Mouse (Mus musculus): ENCODE measurements around the gene Usp51.
A peak's percentile ranks its signal among the peaks of the same experiment; 100 is the strongest.
"Not testable (repeated sequence)": the region's sequence is repeated elsewhere in the genome, so short reads cannot be mapped to it uniquely, and the experiment has no call there.

Gene Usp51

DNA sequence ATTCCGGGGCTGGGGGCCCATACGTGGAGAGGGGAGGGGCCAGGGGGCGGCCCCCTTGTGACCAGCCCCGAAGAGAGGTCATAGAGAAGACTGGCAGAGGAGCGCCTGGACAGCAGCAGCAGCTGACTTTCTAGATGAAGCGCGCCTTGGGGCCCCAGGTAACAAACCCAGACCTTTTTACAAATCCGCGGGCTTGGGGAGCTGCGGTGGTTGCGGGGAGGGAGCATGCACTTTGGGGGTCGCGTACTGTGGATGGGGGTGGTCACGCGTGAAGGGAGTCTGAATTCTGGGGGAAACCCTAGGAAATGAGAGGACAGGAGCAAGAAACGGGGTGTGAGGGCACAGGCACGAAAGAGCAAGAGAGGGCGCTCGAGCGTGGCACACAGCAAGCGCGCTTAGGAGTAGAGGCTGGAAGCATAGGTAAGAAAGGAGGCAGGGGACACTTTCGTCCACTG is at the start of gene Usp51:
TSS of gene Usp51 (plus strand) at position 83 of the 455 bp plus-strand sequence.
- DNase-seq (ENCODE audit: low read depth): no peak

DNA sequence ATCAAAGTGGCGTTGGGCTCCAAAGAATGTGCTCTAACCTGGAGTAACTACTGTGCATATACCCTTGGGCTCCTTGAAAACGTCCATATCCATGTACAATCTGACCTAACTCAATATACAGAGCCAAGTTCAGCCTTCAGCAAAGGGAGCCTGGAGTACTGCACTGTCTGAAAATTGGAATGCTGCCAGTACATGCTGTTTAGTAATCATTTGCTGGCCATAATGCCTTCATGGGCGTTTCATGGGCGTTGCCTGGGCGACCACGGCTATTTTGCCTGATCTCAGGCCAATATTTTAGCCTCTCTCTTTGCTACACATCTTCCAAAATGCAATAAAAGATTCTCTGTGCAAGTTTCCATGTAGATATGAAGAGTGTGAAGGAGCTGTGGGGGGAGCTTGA is 36.7 kb upstream of the Usp51 start:
- DNase-seq (ENCODE audit: low read depth): no peak

DNA sequence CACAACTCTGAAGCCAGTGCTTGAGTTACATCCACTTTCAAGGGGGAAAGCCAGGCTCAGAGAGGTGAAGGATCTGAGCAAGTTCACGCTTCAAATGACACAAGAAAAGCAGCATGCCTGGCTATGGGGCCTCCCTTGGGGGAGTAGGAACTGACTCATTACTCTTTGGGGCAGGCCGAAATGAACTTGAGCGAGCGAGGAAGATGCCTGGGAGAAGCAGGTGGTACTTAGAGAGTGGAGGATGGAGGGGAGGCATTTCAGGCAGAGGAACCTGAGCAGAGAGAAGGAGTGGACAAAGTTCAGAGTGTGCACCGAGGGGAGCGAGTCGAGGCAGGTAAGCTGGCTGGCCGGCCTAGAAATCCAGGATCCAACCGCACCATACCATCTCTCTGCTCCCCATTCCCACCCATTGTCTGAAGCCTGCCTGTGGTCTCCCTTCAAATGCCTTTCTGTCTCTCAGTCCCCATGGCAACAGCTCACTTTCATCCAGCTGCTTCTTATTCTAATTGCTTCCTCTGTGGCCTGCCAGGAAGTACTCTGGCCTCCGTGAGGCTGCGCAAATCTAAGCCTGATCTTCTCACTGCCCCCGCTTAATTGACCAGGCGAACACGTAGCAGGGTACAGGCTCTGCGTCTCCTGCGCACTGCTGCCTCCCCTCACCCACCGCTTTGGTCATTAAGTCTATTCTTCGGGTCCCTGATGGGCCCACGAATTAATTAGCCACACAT is 32.6 kb upstream of the Usp51 start:
- DNase-seq (ENCODE audit: low read depth): not testable (repeated sequence)

DNA sequence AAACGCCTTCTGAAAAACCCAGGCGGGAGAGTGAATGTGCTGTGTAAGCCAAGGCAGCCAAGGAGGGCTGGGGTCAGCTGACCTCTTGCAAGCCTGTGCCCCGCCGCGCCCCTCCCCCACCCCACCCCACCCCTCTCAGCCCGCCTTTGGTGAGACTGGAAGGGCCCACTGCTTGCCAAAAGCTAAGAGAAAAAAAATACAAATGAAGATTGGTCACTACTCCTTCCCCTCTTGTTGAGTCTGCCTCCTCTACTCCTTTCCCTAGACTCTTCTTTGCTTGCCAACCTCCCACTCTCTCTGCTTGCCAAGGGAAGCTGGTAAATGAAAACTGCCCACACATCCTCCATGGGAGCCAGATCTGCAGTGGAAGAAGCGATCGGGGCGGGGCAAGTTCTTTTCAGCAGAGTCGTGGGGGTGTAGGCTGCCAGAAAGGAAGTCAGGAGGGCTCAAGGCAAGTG is 32.0 kb upstream of the Usp51 start:
- DNase-seq (ENCODE audit: low read depth): no peak

DNA sequence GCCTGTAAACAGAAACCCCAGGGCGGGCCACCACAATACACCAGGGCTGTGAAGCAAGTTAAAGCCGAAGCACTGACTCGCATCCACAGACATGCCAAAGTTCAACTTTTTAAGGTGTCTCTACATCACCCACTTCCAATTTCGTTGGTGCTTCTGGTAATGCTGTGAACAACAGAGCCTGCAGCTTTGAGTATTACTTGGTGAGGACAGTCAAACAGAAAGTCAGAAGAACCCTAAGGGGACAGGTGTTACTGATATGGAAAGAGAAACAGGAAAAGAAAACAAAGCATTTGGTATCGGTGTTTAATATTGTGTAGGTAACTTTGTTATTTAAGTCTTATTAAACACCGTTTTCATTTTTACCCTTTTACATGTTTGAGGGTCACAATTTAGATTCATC is 29.7 kb upstream of the Usp51 start:
- DNase-seq (ENCODE audit: low read depth): no peak

DNA sequence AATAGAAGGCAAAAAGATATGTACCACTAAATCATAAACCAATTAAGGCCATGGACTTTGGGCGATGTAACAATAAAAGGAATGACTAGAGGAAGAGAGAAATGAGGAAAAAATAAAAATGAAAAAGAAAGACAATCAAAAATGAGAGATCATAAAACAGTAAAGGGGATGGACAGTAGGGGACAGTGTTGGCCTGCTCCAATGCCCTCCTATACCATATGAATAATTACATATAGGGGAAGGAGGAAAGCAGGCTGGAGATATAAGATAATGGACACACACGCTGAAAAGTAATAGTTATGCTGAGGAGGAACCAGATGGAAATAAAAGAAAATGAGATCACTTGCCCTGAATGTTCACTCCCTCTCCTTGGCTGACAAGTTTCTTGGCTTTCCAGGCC is 21.3 kb upstream of the Usp51 start:
- no peak for DNase-seq (ENCODE audit: low read depth)

DNA sequence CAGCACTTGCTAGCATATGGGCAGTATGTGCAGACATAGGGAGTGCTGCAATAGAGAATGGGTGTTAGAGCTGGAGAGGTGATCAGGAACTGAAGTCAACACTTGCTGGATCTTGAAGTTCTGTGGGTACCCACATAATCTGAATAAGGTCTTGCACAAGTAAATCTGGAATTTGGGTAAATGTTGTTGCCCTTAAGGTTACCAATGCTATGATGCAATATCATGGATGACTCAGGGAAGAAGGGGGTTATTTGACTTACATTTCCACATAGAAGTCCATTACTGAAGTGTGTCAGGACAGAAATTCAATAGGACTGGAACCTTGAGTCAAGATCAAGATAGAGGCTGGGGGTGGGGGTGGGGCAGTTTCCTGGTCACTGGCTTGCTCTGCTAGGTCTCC is 16.4 kb upstream of the Usp51 start:
- not testable (repeated sequence) for DNase-seq (ENCODE audit: low read depth)

DNA sequence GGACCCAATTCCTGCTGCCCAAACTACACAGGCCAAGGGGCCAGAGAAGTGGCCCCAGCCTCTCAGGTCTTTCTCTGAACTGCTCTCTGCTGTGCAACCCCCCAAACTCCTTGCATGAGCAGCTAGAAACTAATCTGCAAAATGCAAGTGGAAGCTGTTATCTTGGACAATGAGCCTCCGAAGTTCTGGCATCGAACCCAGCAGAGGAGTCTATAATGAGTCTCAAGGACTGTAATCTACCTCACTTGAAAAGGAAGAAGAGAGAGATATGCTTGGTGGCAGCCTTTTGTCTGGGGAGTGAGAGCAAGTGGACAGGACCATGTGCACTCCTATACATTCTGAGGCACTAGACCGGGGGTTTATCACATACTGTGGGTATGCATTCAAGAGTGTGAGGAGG is 10.2 kb upstream of the Usp51 start:
- DNase-seq (ENCODE audit: low read depth): not testable (repeated sequence)

DNA sequence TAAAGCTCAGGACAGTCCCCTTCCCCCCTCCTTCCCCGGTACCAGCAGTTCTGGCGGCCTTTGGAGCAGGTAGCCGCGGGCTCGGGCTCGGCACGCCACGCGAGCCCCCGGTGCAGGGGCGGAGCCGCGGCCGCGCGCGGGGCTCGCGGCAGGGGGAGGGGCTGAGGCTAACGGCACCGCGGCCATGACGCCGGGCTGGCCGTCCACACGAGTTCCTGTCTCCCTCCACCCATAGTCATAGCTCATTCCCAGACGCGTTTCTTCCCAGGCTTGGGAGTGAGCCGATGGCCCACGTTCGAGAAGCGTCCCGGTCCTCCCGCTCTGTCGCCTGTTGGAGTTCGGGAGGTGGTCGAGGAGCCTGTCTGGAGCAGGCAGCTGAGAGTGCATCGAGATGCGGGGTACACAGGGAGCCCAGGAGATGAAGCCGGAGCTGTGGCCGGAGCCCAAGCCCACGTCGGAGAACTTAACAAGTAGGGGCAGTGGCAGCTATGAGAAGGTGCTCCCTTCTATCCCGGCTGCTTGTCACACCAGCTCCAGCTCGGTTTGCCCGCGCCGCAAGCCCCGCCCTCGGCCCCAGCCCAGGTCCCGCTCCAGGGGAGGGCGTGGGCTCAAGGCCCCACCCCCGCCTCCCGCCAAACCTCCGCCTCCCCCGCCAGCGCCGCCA is 884 bp downstream of the Usp51 start:
- DNase-seq (ENCODE audit: low read depth): no peak

DNA sequence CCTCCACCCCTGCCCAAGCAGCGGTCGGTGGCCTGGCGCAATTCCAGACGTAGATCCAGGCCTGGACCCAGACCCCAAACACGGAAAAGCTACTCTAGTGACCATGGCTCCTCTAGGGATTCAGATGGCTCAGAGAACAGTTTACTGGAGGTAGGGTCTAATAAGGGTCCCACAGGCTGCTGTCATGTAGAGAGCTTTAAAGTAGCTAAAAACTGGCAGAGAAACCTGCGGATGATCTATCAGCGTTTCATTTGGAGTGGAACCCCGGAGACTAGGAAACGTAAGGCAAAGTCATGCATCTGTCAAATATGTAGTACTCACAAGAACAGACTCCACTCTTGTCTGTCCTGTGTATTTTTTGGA is 1.4 kb downstream of the Usp51 start:
- DNase-seq (ENCODE audit: low read depth): no peak

DNA sequence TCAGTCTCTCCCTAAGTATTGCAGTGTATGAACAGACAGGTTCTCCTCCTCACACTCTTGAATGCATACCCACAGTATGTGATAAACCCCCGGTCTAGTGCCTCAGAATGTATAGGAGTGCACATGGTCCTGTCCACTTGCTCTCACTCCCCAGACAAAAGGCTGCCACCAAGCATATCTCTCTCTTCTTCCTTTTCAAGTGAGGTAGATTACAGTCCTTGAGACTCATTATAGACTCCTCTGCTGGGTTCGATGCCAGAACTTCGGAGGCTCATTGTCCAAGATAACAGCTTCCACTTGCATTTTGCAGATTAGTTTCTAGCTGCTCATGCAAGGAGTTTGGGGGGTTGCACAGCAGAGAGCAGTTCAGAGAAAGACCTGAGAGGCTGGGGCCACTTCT is 19.0 kb downstream of the Usp51 start:
- DNase-seq (ENCODE audit: low read depth): not testable (repeated sequence)

DNA sequence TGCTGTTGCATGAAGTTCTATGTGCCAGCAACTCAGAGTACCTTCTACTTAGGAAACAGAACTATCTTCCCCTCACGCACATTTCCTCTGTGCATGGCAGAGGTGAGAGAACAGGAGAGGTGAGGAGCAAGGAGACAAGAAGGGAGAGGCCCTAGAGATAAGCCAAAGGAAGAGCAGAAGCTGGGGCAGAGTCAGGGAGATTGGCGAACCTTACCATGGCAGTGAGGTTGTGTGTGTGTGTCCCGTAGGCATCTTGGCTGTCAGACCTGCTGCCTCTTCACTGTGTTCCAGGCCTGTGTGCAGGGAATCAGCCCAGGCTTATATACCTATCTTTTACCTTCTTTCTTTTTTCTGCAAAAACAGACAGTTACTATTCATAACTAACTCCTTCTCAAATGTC is 19.4 kb downstream of the Usp51 start:
- DNase-seq (ENCODE audit: low read depth): not testable (repeated sequence)

DNA sequence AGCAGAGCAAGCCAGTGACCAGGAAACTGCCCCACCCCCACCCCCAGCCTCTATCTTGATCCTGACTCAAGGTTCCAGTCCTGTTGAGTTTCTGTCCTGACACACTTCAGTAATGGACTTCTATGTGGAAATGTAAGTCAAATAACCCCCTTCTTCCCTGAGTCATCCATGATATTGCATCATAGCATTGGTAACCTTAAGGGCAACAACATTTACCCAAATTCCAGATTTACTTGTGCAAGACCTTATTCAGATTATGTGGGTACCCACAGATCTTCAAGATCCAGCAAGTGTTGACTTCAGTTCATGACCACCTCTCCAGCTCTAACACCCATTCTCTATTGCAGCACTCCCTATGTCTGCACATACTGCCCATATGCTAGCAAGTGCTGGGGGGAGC is 25.3 kb downstream of the Usp51 start:
- not testable (repeated sequence) for DNase-seq (ENCODE audit: low read depth)

DNA sequence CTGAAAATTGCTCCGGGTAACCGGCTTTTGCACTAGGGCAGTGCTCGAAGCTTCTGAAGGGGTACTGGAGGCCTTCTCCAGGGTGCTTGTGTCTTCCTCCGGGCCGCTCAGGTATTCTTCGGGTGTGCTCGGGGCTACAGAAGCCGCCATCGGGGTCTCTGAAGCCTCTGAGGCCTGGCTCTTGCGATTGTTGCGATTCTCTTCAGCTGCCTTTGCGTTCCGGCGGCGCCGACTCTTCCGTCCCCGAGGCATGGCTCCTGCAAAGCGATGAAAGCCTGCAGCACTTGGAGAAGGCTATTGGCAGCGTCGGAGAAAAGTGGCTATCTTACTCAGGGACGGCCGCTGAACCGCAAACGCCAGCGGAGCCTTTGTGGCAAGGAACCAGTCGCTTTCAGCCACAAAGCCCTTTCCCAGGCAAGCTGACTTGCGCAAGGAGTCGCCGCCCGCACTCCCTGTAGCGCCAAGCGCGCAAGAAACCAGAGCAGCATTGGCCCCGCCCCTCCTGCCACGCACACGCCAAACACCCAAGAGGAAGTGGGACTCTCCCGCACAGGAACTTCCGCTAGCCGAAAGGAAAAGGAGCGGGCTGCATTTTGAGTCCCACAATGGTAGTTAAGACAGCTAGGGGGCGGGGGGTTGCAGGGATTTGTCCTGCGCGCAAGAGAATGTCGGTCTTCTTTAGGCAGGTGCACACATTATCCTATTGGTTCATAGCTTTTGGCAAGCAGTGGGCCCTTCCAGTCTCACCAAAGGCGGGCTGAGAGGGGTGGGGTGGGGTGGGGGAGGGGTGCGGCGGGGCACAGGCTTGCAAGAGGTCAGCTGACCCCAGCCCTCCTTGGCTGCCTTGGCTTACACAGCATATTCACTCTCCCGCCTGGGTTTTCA is 31.1 kb downstream of the Usp51 start, which contains the start of gene Mageh1:
TSS of gene Mageh1 (minus strand) at position 489 of the 885 bp plus-strand sequence.
- DNase-seq (ENCODE audit: low read depth): peak; percentile 4

DNA sequence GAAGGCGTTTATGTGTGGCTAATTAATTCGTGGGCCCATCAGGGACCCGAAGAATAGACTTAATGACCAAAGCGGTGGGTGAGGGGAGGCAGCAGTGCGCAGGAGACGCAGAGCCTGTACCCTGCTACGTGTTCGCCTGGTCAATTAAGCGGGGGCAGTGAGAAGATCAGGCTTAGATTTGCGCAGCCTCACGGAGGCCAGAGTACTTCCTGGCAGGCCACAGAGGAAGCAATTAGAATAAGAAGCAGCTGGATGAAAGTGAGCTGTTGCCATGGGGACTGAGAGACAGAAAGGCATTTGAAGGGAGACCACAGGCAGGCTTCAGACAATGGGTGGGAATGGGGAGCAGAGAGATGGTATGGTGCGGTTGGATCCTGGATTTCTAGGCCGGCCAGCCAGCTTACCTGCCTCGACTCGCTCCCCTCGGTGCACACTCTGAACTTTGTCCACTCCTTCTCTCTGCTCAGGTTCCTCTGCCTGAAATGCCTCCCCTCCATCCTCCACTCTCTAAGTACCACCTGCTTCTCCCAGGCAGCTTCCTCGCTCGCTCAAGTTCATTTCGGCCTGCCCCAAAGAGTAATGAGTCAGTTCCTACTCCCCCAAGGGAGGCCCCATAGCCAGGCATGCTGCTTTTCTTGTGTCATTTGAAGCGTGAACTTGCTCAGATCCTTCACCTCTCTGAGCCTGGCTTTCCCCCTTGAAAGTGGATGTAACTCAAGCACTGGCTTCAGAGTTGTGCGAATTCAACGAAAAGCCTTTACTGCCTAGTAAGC is 31.9 kb downstream of the Usp51 start:
- not testable (repeated sequence) for DNase-seq (ENCODE audit: low read depth)

All from c-Kit-positive CD71-negative TER-119-negative erythroid progenitor cells, embryonic 14.5 days (primary cell).